Mouse (Mus musculus) bone marrow, adult 2 months (tissue): Measurements from ENCODE around the gene Lca5. TPM values are rescaled to one million over a fixed set of nuclear protein-coding genes. Genes with fewer than 3 reads are reported as not detected.

Experiments
- H3K27ac ChIP-seq: fragments of 200-500 bp; 2 replicates; pipeline ENCODE4 v1.5.1; 2012; ENCODE audit warnings: low read depth, mild to moderate bottlenecking, control low read depth, inconsistent platforms, low read length; ENCODE audit not compliant: control insufficient read depth, poor library complexity, insufficient read depth
- H3K4me1 ChIP-seq: fragments of 200-500 bp; 2 replicates; pipeline ENCODE4 v1.6.1; 2011; ENCODE audit warnings: low read length; ENCODE audit not compliant: control insufficient read depth, insufficient read depth
- H3K4me3 ChIP-seq: fragments of 200-500 bp; replicated peaks from 2 replicates; pipeline ENCODE3; 2011; ENCODE audit warnings: mild to moderate bottlenecking, low read depth, low read length, control low read depth; ENCODE audit not compliant: control insufficient read depth
- CTCF ChIP-seq: fragments of 200-500 bp; IDR thresholded peaks from 2 replicates; pipeline ENCODE4 v1.5.1; 2011; ENCODE audit warnings: low read length, control low read depth; ENCODE audit not compliant: control insufficient read depth, insufficient read depth
- POLR2A ChIP-seq: fragments of 200-500 bp; IDR thresholded peaks from 2 replicates; pipeline ENCODE4 v1.6.1; 2011; ENCODE audit warnings: low read depth, mild to moderate bottlenecking, control low read depth, low read length, borderline replicate concordance; ENCODE audit not compliant: control insufficient read depth
- WGBS: fragments of 180-500 bp; shearing (Covaris S2); methylation state at CpG from one replicate; pipeline ENCODE4 v1.1.7; 2018; 5-methylcytosine and 5-hydroxymethylcytosine counted together
- polyA plus RNA-seq: library from polyadenylated mRNA; stranded (reverse); fragments of >200 nt; gene quantifications from 2 replicates; pipeline ENCODE4 v1.2.4, GENCODE M21; 2011; ENCODE audit warnings: low replicate concordance; ENCODE audit not compliant: missing spikeins, insufficient read depth, insufficient read length

Gene Lca5
- polyA plus RNA-seq, 1 experiment: 2.4 TPM

- no peaks in the 10 kb centered on the region for H3K4me1 ChIP-seq
- TF ChIP-seq CTCF (peak; percentile 63), POLR2A (no peak)
- H3K4me3 ChIP-seq: no peak overlapping the region
- 43% methylated on average over 3 of the region's 3 CpGs for WGBS
- H3K27ac ChIP-seq: no peak overlapping the region
These were observed 58.2 kb downstream of the Lca5 start for GRCm38 (mm10) chr9:83382775-83383174.

DNA sequence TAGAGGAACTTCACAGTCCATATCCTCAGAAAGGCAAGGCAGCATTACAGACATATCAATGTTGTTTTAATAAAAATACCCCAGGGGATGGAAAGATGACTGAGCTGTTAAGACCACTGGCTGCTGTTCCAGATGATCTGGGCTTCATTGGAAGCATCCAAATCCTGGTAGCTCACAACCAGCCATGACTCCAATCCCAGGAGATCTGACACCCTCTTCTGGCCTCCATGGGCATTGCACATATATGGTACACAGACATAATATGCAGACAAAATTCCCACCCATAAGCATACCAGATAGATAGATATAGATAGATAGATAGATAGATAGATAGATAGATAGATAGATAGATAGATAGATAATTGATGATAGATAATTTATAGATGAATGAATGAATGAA lies 59.6 kb downstream of the Lca5 start:
- H3K27ac ChIP-seq: no peak overlapping the region
- TF ChIP-seq CTCF (no peak), POLR2A (no peak)

DNA sequence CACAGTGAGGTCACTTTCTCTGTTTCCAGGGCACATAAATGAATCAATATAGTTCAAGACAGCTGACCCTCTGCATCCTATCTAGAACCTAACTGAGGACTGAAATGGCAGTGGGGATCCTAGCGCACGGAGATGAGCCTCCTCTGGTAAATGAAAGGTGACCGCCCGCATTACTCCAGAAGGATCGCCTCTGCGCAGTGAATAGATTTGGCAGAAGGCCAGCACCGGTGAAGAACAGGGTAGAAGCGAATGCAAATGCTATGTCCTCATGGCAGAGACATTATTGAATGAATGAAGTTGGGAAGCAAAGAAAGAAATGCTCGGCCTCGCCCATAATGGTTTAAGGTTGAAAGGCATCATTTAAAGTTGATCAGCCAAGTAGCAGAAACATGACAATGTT lies 61.3 kb downstream of the Lca5 start:
- Histone ChIP-seq H3K4me3 (no peak overlapping the region), H3K4me1 (no peaks in the 10 kb centered on the region), H3K27ac (no peak overlapping the region)
- TF ChIP-seq CTCF: no peak
- no peak for TF ChIP-seq POLR2A
- WGBS: 84% methylated on average over 10 of the region's 10 CpGs

More for the DNA sequence above, 59.6 kb downstream of the Lca5 start:
- no peaks in the 10 kb centered on the region for H3K4me1 ChIP-seq
- H3K4me3 ChIP-seq: no peak overlapping the region

DNA sequence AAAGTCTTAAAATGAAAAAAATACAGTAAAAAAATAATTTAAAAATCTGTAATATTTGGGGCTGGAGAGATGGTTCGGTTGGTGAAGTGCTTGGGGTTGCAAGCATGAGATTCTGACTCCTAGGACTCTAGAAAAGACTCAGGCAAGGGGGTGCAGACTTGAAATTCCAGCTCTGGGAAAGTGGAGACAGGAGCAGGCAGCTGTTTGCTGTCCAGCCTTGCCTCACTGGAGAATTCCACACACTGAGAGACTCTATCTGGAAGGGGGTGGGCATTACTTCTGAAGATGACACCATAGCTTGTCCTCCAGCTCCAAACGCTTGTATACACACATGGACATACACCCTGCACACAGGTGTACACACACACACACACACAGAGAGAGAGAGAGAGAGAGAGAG lies 63.8 kb downstream of the Lca5 start:
- TF ChIP-seq CTCF (no peak), POLR2A (no peak)
- Histone ChIP-seq H3K4me1 (no peaks in the 10 kb centered on the region), H3K4me3 (no peak overlapping the region), H3K27ac (no peak overlapping the region)
- WGBS: 73% methylated on average over 2 of the region's 2 CpGs

- no peak for TF ChIP-seq POLR2A
- TF ChIP-seq CTCF: no peak
- WGBS: 27% methylated on average over 4 of the region's 4 CpGs
- Histone ChIP-seq H3K4me1 (no peaks in the 10 kb centered on the region), H3K27ac (no peak overlapping the region), H3K4me3 (no peak overlapping the region)
These were observed 65.3 kb downstream of the Lca5 start for GRCm38 (mm10) chr9:83375522-83376176.

GRCm38 (mm10) chr9:83370907-83371306 lies 70.0 kb downstream of the Lca5 start:
- Histone ChIP-seq H3K27ac (no peak overlapping the region), H3K4me1 (no peaks in the 10 kb centered on the region), H3K4me3 (no peak overlapping the region)
- 9% methylated on average over 1 of the region's 1 CpGs for WGBS
- TF ChIP-seq CTCF (no peak), POLR2A (no peak)

- Histone ChIP-seq H3K4me1 (no peaks in the 10 kb centered on the region), H3K27ac (no peak overlapping the region), H3K4me3 (no peak overlapping the region)
- TF ChIP-seq CTCF: no peak
- TF ChIP-seq POLR2A: no peak
- 83% methylated on average over 1 of the region's 1 CpGs for WGBS
These were observed 72.7 kb downstream of the Lca5 start for GRCm38 (mm10) chr9:83368234-83368633.

GRCm38 (mm10) chr9:83355802-83356201 lies 85.1 kb downstream of the Lca5 start:
- 58% methylated on average over 4 of the region's 4 CpGs for WGBS
- TF ChIP-seq CTCF (no peak), POLR2A (no peak)
- H3K4me1 ChIP-seq: no peaks in the 10 kb centered on the region
- no peak overlapping the region for H3K27ac ChIP-seq
- H3K4me3 ChIP-seq: no peak overlapping the region

DNA sequence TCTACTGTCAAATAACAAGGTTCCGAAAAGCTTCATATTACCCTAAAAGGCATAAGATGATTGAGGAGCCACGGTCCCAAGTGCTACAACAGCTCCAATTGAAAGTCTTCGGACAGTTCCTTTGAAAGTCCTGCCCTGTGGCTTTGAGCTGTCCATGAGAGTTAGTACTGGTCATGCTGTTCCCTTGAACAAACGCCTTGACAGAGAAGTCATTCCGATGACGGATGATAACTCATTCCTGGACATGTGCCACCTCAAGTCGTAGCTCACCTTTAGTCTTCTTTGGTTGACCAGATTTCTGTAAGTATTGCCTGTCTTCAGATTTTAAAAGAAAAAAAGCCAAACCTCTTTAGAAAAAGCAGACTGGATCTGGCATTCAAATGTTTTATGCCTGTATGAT lies 87.6 kb downstream of the Lca5 start:
- H3K27ac ChIP-seq: no peak overlapping the region

More for the DNA sequence above, 87.6 kb downstream of the Lca5 start:
- H3K4me3 ChIP-seq: no peak overlapping the region
- TF ChIP-seq POLR2A: no peak
- no peak for TF ChIP-seq CTCF
- H3K4me1 ChIP-seq: no peaks in the 10 kb centered on the region
- WGBS: 83% methylated on average over 7 of the region's 7 CpGs
